Mouse (Mus musculus) forebrain, embryonic 12.5 days (tissue): ENCODE results near the gene Ank2. TPM values are rescaled to one million over a fixed set of nuclear protein-coding genes. Genes with fewer than 3 reads are reported as not detected.
A peak's percentile ranks its signal among the peaks of the same experiment; 100 is the strongest.

Source experiments
- ATAC-seq: fragments of 200-750 bp; cut with Nextera tagmentation; 2 replicates; pipeline ENCODE4 v1.8.0; 2017; ENCODE audit warnings: moderate TSS enrichment; ENCODE audit not compliant: low FRiP score
- H3K27ac ChIP-seq: fragments of 300-500 bp; sonication (generic); 2 replicates; pipeline ENCODE4 v1.5.1; 2016; ENCODE audit warnings: mild to moderate bottlenecking
- H3K27me3 ChIP-seq: fragments of 300-500 bp; sonication (generic); 2 replicates; pipeline ENCODE4 v1.6.1; 2016; ENCODE audit warnings: mild to moderate bottlenecking
- H3K36me3 ChIP-seq: fragments of 300-500 bp; sonication (generic); replicated peaks from 2 replicates; pipeline ENCODE4 v1.6.1; 2016; ENCODE audit warnings: mild to moderate bottlenecking
- H3K4me1 ChIP-seq: fragments of 300-500 bp; sonication (generic); 2 replicates; pipeline ENCODE4 v1.6.1; 2016
- H3K4me2 ChIP-seq: fragments of 300-500 bp; sonication (generic); 2 replicates; pipeline ENCODE4 v1.6.1; 2016; ENCODE audit warnings: mild to moderate bottlenecking, moderate library complexity
- H3K4me3 ChIP-seq: fragments of 300-500 bp; sonication (generic); replicated peaks from 2 replicates; pipeline ENCODE4 v1.5.1; 2016; ENCODE audit warnings: mild to moderate bottlenecking
- H3K9ac ChIP-seq: fragments of 300-500 bp; sonication (generic); 2 replicates; pipeline ENCODE4 v1.6.1; 2016; ENCODE audit warnings: mild to moderate bottlenecking
- H3K9me3 ChIP-seq: fragments of 300-500 bp; sonication (generic); 2 replicates; pipeline ENCODE4 v1.6.1; 2016
- WGBS: fragments of 180-500 bp; shearing (Covaris S2); methylation state at CpG from one replicate; pipeline ENCODE4 v1.1.7; 2016; 5-methylcytosine and 5-hydroxymethylcytosine counted together
- polyA plus RNA-seq: library from polyadenylated mRNA; unstranded; fragments of >200 nt; fragmentation: Nextera tagmentation; extraction: Ambion mirVana; gene quantifications from 2 replicates; pipeline ENCODE4 v1.2.1, GENCODE M21; 2016

The Ank2 gene
- polyA plus RNA-seq, 1 experiment from 2014 or later, result 121 TPM

DNA sequence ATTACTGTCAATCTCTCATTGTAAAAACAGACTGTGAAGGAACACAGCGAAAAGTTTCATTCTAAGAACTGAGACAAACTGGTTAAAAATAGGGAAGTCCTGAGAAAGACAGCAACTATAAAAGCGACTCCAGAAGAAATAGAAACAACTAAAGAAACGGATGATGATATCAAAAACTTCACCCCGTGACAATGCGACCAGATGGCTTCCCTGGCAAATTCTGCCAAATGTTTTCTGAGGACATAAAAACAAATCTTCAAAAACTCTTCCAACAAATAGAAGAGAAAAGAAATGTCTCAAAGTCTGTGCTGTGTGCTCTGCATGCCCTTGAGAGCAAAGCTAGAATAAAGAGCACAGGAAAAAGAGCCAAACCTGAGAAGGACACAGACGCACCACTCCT lies 129.6 kb downstream of the Ank2 start:
- Histone ChIP-seq H3K4me1 (0 out of 2 replicates have a peak, but pooled peaks cover 4% of the 10 kb centered on the region), H3K36me3 (no peaks in the 10 kb centered on the region), H3K9ac (no peak overlapping the region), H3K9me3 (no peaks in the 10 kb centered on the region), H3K4me3 (no peak overlapping the region), H3K27ac (no peak overlapping the region), H3K4me2 (no peak overlapping the region), H3K27me3 (peaks cover 5% of the 10 kb centered on the region; the same call in 1 of the 2 replicates)
- 84% methylated on average over 6 of the region's 6 CpGs for WGBS
- ATAC-seq, result no peak

DNA sequence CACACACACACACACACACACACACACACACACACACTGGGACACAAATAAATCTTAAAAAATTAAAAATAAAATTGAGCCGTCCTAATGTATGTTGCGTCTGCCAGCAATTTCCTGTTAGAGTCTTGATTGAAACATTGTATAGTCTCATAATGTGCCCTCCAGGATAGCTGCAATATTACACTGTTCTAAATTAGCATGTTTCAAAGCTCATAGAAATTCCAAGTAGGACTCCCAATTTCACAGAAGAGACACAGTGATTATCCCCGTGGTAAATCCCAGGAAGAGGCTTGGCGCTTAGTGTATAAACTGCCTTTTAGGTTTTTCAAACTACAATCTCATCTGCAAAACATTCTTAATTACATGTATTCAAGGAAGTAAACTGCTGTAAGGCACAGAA lies 131.7 kb downstream of the Ank2 start:
- H3K4me3 ChIP-seq, result no peak overlapping the region
- no peaks in the 10 kb centered on the region for H3K36me3 ChIP-seq
- no peaks in the 10 kb centered on the region for H3K9me3 ChIP-seq
- H3K4me2 ChIP-seq, result no peak overlapping the region
- ATAC-seq, result no peak
- WGBS, result 77% methylated on average over 4 of the region's 4 CpGs
- 0 out of 2 replicates have a peak, but pooled peaks cover 4% of the 10 kb centered on the region for H3K4me1 ChIP-seq
- H3K27me3 ChIP-seq, result no peaks in the 10 kb centered on the region
- H3K27ac ChIP-seq, result no peak overlapping the region
- H3K9ac ChIP-seq, result no peak overlapping the region

DNA sequence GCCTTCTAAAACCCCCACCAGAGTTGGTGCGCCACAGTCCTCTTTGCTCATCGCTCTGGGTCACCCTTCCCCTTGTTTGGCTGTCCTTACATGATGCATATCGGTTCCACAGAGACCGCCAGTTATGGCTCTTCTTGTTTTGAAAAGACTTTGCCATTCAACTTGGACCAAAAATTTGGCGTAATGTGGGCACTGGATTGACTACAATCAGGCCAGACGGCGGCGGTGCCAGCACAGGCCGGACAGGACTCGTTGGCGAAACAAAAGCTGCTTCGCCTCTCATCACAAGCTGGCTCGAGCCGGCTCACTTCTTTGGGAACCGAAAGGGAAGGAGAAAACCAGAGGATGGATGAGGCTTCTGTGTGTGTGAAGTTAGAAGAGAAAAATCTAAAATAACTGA lies 135.6 kb downstream of the Ank2 start:
- Histone ChIP-seq H3K9me3 (no peaks in the 10 kb centered on the region), H3K27me3 (no peaks in the 10 kb centered on the region), H3K27ac (no peak overlapping the region), H3K36me3 (no peaks in the 10 kb centered on the region), H3K4me3 (no peak overlapping the region), H3K9ac (no peak overlapping the region), H3K4me1 (peaks cover 12% of the 10 kb centered on the region), H3K4me2 (no peak overlapping the region)
- no peak for ATAC-seq
- 81% methylated on average over 15 of the region's 15 CpGs for WGBS

DNA sequence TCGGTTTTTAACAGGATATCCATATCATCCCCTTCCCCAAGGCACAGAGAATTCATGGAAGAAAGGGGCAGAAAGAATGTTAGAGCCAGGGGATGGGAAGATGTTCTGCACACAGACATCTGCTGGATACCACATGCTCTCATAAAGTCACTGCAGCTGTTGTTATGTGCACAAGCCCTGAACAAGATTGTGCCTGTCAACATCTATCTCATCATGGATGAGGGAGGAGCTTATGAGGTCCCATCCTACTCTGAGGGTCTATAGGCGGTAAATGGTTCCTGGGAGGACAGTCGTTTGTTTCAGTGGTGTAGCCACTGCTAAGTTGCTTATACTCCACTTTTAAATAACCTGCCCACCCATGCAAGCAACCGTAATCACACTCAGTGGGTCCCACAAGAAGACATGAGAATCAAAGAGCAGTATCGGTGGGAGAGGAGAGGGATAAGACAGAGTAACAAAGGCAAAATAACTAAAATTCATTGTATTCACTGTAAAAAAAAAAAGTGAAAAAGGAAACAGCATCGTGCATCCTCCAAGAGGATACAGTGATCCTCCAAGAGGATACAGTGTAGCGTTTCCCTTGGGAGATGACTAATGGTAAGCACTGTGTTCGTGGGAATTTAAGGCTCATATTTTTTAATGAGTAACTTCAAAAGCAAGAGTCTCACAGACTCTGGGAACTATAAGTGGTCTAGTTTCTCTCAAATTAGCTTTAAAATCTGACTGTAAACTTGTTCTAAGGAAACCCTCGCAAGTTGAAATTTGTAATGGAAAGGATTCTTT lies 136.3 kb downstream of the Ank2 start:
- ATAC-seq, result no peak
- Histone ChIP-seq H3K4me2 (no peak overlapping the region), H3K9me3 (no peaks in the 10 kb centered on the region), H3K9ac (no peak overlapping the region), H3K4me3 (no peak overlapping the region), H3K36me3 (no peaks in the 10 kb centered on the region), H3K27me3 (no peaks in the 10 kb centered on the region), H3K27ac (no peak overlapping the region), H3K4me1 (peaks cover 11% of the 10 kb centered on the region)
- WGBS, result 89% methylated on average over 9 of the region's 9 CpGs

DNA sequence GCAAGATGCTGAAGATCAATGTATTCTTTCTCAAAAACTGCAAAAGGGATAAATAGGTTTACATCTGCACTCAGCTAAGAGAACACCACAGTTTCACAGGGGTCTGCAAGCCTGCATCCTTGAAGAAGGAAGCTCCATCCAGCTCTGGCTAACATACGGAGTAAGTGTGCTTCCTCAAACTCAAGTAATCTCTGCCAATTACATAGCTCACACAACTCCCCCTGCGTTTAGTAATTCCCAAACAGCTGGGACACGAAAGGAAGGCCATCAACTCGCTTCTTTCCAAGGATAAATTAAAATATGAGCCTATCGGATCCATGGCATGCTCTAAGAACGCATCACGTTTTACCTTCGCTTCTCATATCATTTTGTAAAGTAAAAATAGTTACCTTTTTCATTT lies 137.3 kb downstream of the Ank2 start:
- no peak for ATAC-seq

DNA sequence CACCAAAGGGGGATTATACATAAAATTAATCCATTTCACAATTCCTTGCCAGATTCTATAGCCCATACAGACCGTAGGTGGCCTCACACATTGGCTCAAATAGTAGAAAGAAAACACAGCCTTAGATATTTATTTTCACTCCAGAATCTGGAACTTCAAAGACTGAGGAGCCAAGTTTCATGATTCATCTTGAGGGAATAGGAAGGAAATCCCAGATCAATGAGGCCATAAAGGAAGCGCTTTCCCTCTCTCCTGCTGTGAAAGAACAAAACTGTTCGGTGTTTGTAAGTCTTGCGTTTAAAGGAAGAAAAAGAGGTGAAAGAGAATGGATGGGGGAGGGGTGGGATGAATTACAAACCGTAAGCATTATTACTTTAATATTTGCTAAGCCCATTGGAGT lies 137.8 kb downstream of the Ank2 start:
- Histone ChIP-seq H3K27me3 (no peaks in the 10 kb centered on the region), H3K27ac (no peak overlapping the region), H3K4me3 (no peak overlapping the region), H3K4me1 (peaks cover 8% of the 10 kb centered on the region), H3K4me2 (no peak overlapping the region), H3K9me3 (no peaks in the 10 kb centered on the region), H3K9ac (no peak overlapping the region), H3K36me3 (no peaks in the 10 kb centered on the region)
- 27% methylated on average over 5 of the region's 5 CpGs for WGBS
- no peak for ATAC-seq

More for the DNA sequence above, 137.3 kb downstream of the Ank2 start:
- Histone ChIP-seq H3K4me1 (peaks cover 8% of the 10 kb centered on the region), H3K4me3 (no peak overlapping the region), H3K9me3 (no peaks in the 10 kb centered on the region), H3K9ac (no peak overlapping the region), H3K4me2 (no peak overlapping the region), H3K27me3 (no peaks in the 10 kb centered on the region), H3K27ac (no peak overlapping the region), H3K36me3 (no peaks in the 10 kb centered on the region)
- WGBS, result 75% methylated on average over 8 of the region's 8 CpGs

DNA sequence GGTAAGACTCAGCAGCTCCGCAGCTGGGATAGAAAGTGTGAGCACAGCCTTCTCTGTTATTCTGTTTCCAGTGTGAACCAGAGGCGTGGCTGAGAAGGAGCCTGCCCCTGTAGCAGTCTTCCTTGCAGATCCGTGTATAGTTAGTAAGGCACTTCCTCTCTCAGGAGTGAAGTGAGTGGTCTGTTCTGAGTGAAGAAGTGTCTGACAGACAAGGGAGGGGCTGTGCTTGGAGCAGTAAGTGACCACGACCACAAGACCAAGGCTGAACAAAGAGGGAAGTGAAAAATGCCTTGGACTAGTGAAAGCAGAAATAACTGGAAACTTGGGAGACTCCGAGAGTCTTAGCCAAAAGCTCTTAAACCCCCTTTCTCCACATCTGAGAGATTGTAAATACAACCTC lies 143.9 kb downstream of the Ank2 start:
- ATAC-seq, result no peak
- peaks cover 7% of the 10 kb centered on the region; the same call in 1 of the 2 replicates for H3K4me1 ChIP-seq
- no peaks in the 10 kb centered on the region for H3K27me3 ChIP-seq
- H3K36me3 ChIP-seq, result no peaks in the 10 kb centered on the region
- H3K9me3 ChIP-seq, result no peaks in the 10 kb centered on the region
- 50% methylated on average over 5 of the region's 5 CpGs for WGBS
- no peak overlapping the region for H3K9ac ChIP-seq
- H3K27ac ChIP-seq, result no peak overlapping the region
- no peak overlapping the region for H3K4me2 ChIP-seq
- no peak overlapping the region for H3K4me3 ChIP-seq

DNA sequence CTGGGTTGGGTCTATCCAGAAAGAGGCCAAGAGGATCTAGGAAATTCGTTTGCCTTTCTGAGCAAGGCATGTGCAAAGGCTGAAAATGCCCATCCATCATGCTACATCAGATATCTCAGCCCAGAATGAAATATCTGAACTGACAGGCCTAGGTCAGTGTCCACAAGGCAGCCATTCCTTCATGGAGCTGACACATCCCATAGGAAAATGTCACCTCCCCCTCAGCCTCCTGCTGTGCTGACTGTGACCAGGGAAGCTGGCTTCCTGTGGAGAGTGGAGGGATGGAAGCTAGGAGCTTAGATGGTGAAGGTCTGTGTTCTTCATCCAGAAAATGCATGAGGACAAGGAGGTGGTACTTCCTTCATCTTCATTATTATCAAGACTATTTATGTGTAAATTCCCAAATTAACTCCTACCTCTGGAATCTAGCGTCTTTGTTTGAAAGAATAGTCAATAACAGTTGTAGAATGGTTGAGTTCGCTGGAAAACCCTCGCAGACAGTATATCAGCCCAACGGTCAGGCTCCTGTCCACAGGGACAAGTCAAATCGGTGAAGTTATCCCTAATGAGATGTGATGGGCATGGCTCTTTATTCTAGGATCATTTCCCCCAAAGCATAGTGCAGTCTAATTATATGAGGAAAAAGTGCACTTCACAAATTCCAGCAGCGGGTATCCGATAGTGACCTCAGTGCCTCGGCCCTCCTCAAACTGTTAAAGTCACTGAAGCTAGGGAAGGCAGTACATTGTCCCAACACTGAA lies 148.4 kb downstream of the Ank2 start:
- Histone ChIP-seq H3K9me3 (0 out of 2 replicates have a peak, but pooled peaks cover 3% of the 10 kb centered on the region), H3K4me1 (peaks cover 10% of the 10 kb centered on the region; the same call in 1 of the 2 replicates), H3K27ac (no peak overlapping the region), H3K27me3 (no peaks in the 10 kb centered on the region), H3K4me2 (no peak overlapping the region), H3K9ac (no peak overlapping the region), H3K4me3 (no peak overlapping the region), H3K36me3 (no peaks in the 10 kb centered on the region)
- ATAC-seq, result no peak
- 86% methylated on average over 9 of the region's 9 CpGs for WGBS

DNA sequence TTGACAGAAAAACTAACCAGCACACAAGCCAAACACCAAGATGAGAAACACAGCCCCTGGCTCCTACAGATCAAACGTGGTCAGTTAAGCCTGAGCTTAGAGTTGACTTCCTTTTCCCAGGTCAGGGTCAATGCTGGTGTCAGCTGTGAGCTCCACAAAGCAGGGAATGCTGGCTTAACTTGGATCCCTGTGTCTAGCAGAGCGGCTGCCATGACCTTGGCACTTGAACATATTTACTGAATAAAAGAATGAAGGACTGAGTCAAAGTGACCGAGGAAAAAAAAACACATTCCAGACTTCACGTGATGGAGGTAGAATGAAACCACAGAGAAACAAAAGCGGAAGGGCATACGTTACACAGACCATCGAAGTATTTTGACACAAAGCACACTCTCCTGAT lies 150.2 kb downstream of the Ank2 start:
- Histone ChIP-seq H3K27me3 (no peaks in the 10 kb centered on the region), H3K9me3 (0 out of 2 replicates have a peak, but pooled peaks cover 3% of the 10 kb centered on the region), H3K4me1 (peaks cover 4% of the 10 kb centered on the region; the same call in 1 of the 2 replicates), H3K4me3 (no peak overlapping the region), H3K4me2 (no peak overlapping the region), H3K36me3 (no peaks in the 10 kb centered on the region), H3K9ac (no peak overlapping the region), H3K27ac (no peak overlapping the region)
- no peak for ATAC-seq
- 78% methylated on average over 7 of the region's 7 CpGs for WGBS

DNA sequence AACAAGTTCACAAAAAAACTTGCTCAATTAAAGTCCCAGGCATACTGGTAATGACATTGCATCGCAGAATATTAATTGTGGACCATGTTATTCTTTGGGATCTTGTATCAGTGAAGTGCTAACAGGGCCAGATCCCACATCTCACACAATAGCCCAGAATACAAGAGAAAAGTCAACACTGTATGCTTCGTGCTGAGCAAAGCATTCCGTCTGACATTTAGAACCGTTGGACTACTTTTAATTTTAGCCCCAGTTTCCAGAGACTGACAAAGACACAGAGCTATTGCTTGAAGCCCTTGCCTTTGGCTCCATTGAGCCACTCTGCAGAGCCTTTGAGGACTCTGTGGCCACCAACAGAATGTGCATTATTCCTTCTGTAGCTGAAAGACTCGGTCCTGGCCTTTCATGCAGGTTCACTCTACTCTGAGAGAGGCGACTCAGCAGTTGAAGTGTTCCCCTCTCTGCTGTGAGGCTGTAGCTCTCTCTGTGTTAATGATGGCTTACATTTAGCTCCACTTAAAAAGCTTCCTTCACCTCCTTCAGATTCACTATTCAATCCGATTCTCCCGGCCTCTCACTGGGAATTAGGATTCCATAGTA lies 153.2 kb downstream of the Ank2 start:
- no peak overlapping the region; the same call in 1 of the 2 replicates for H3K27ac ChIP-seq
- H3K9me3 ChIP-seq, result 0 out of 2 replicates have a peak, but pooled peaks cover 3% of the 10 kb centered on the region
- peaks cover 6% of the 10 kb centered on the region; the same call in 1 of the 2 replicates for H3K4me1 ChIP-seq
- no peak overlapping the region for H3K4me2 ChIP-seq
- no peak overlapping the region for H3K4me3 ChIP-seq
- WGBS, result 48% methylated on average over 8 of the region's 8 CpGs
- H3K36me3 ChIP-seq, result no peaks in the 10 kb centered on the region
- peak; percentile 36; the same call in 1 of the 2 replicates for ATAC-seq
- H3K27me3 ChIP-seq, result no peaks in the 10 kb centered on the region
- no peak overlapping the region for H3K9ac ChIP-seq

DNA sequence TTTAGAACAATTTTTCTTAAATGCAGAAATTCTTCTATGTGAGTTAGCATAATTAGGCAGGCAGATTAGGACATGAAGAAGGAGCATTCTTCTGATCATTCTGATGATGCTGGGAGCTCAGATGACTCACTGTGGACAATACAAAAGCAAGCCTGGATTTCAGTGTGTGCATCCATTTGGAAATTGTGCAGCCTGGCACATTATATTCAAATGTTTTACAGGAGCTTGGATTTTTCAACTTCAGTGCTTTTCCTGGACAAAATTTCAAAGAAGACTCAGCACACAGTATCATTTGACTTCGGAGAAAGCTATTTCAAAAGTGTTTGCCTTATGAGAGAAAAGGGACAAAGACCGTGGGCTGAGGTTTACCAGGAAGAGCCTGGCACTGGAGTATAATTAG lies 157.8 kb downstream of the Ank2 start:
- H3K27ac ChIP-seq, result no peak overlapping the region
- H3K4me1 ChIP-seq, result peaks cover 6% of the 10 kb centered on the region; the same call in 1 of the 2 replicates
- H3K27me3 ChIP-seq, result no peaks in the 10 kb centered on the region
- no peaks in the 10 kb centered on the region for H3K36me3 ChIP-seq
- H3K9ac ChIP-seq, result no peak overlapping the region
- 75% methylated on average over 2 of the region's 2 CpGs for WGBS
- no peaks in the 10 kb centered on the region for H3K9me3 ChIP-seq
- H3K4me3 ChIP-seq, result no peak overlapping the region
- no peak overlapping the region for H3K4me2 ChIP-seq
- ATAC-seq, result no peak

DNA sequence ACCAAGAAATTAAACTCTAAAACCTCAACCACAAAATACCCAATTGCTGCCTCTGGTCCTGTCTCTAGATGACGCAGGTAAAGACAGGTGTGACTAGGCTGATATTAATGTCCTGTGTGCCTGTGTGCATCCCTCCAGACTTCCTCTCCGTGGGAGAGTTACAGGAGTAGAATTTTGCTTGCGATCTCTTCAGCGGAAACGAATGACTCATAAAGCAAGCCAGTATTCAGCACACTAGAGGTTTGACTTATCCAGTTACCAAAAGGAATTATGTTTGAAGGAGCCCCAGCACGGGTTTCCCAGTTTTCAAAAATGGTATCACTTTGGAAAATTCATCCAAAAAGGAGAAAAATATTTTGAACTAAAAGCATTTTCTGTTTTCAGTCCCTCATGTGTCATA lies 164.3 kb downstream of the Ank2 start:
- H3K4me2 ChIP-seq, result no peak overlapping the region
- no peak for ATAC-seq
- no peak overlapping the region for H3K27ac ChIP-seq
- WGBS, result 93% methylated on average over 6 of the region's 6 CpGs
- H3K4me1 ChIP-seq, result no peaks in the 10 kb centered on the region
- no peaks in the 10 kb centered on the region for H3K9me3 ChIP-seq
- no peak overlapping the region for H3K4me3 ChIP-seq
- H3K9ac ChIP-seq, result no peak overlapping the region
- no peaks in the 10 kb centered on the region for H3K27me3 ChIP-seq
- H3K36me3 ChIP-seq, result 0 out of 2 replicates have a peak, but pooled peaks cover 5% of the 10 kb centered on the region
